9 mouse cellular contexts compared by ENCODE assay signal in genomic region chr6:34193708-34194475, GRCm38 (mm10). TPM values are rescaled to one million over a fixed set of nuclear protein-coding genes. Genes with fewer than 3 reads are reported as not detected.
DNase-seq lines count a peak whose midpoint lies in the region; ATAC-seq lines count a peak whose summit lies in the region.
"Had no signal": no experiment of that assay in that cellular context is flagged by ENCODE, and none has a peak within 500 bp of the region (broad histone marks: within the 10 kb centered on the region; RNA-seq: fewer than 3 reads in every experiment).

No protein-coding gene starts in this region.

- peak; percentile 70 for DNase-seq in 416B (ENCODE audit: low read depth)
- DNase-seq in NIH3T3 (ENCODE audit: low read depth) = peak; percentile 82
- DNase-seq in cerebellum, postnatal 4 days (ENCODE audit: low spot score in 2 of 2) = peak; percentile 46 to 55
- peak; percentile 58 for DNase-seq in gastrocnemius, postnatal 10 days
- DNase-seq in kidney, adult 9 months = peak; percentile 74
- peak; percentile 61 for DNase-seq in splenic B cell, adult 2 months (ENCODE audit: low read depth, low spot score)

- 55% methylated on average over 12 of the region's 12 CpGs for WGBS in limb, embryonic 15.5 days

- no peaks in the 10 kb centered on the region for H3K4me1 ChIP-seq in limb, embryonic 15.5 days

- H3K9ac ChIP-seq in limb, embryonic 15.5 days = no peak overlapping the region

- H3K4me2 ChIP-seq in limb, embryonic 15.5 days = no peak overlapping the region

- no peaks in the 10 kb centered on the region for H3K9me3 ChIP-seq in limb, embryonic 15.5 days

- H3K4me3 ChIP-seq in limb, embryonic 15.5 days = no peak overlapping the region
- H3K4me3 ChIP-seq: erythroblast, embryonic 14.5 days had no signal

- H3K36me3 ChIP-seq in limb, embryonic 15.5 days = no peaks in the 10 kb centered on the region
- no peaks in the 10 kb centered on the region for H3K36me3 ChIP-seq in splenic B cell, adult 2 months (ENCODE audit: control insufficient read depth, insufficient read depth, low read length, poor library complexity, severe bottlenecking)

- no peaks in the 10 kb centered on the region for H3K27me3 ChIP-seq in limb, embryonic 15.5 days
- no peaks in the 10 kb centered on the region for H3K27me3 ChIP-seq in splenic B cell, adult 2 months (ENCODE audit: control insufficient read depth, insufficient read depth, low read length, poor library complexity, severe bottlenecking)

- ATAC-seq in limb, embryonic 15.5 days (ENCODE audit: insufficient number of reproducible peaks, low FRiP score, low TSS enrichment, low read depth) = 0 out of 2 replicates have a peak, but pooled peaks have one; percentile 40
- ATAC-seq in monocyte, adult 5-6 weeks (replicated peaks; ENCODE audit: insufficient number of reproducible peaks, low FRiP score, low TSS enrichment, poor library complexity, severe bottlenecking) = peak; percentile 53; the same call in 1 of the 2 replicates

- H3K27ac ChIP-seq in limb, embryonic 15.5 days = no peak overlapping the region

RNA-seq across cellular contexts. Expression of gene Slc35b4, which starts 17.0 kb away (rescaled TPM):
- total RNA-seq in gastrocnemius, postnatal 10 days (2021) = 10 to 100 TPM in 1 of 2 experiments, 1 to 10 TPM in 1; 9.7 to 12.0 TPM
- 47.6 and 47.8 TPM in 2 replicates for polyA plus RNA-seq in limb, embryonic 15.5 days (2015; fragmentation: Nextera tagmentation; extraction: Ambion mirVana)
- total RNA-seq in monocyte, adult 5-6 weeks (2017) = 16.8 to 32.7 TPM (median 29.1 TPM) in 3 replicates
